Mouse (Mus musculus) spleen, postnatal 4 days (tissue): ENCODE measurements around the gene Gstm7.
A peak's percentile ranks its signal among the peaks of the same experiment; 100 is the strongest.
"Not testable (repeated sequence)": the region's sequence is repeated elsewhere in the genome, so short reads cannot be mapped to it uniquely, and the experiment has no call there.

Source experiments
- DNase-seq, 2 experiments: peaks; one replicate each; pipeline ENCODE4 v3.0.0; 2022; ENCODE audit warnings: low spot score in 2 of 2

The Gstm7 gene

DNA sequence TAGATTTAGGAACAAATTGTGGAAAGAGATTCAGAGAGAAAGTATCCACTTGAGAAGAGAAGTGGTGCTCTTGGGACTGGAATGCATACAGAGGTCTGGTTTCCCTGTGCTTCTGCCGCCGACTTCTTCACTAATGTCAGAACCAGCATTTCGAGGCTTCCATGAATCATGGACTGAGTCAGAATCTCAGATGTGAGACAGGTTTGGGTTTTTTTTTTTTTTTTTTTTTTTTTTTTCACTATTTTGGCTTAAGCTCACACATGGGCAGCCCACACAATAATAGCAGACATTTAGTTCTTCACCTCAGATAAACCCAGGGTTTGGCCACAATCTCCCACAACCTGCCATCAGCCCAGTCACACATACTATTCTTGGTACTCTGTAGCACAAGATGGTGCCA, 3.7 kb upstream of the Gstm7 start:
- no peak for DNase-seq

DNA sequence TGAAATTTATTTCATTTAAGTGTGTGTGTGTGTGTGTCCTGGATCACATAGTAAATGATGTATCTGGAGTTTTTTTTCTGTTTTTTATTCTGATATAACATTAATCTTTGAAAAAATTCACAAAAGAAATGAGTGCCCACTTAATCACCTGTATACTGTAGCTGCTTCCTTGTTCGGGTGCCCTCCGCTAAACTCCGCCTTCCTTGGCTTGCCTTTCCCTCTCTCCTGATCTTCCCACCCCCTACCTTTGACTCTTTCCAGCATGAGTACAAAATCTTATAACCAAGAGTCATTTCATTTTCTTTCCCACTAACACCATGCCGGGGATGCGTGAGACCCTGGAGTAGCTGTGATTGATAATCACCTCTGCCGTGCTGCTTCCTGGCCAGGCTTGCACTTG, 511 bp upstream of the Gstm7 start:
- DNase-seq, result no peak

DNA sequence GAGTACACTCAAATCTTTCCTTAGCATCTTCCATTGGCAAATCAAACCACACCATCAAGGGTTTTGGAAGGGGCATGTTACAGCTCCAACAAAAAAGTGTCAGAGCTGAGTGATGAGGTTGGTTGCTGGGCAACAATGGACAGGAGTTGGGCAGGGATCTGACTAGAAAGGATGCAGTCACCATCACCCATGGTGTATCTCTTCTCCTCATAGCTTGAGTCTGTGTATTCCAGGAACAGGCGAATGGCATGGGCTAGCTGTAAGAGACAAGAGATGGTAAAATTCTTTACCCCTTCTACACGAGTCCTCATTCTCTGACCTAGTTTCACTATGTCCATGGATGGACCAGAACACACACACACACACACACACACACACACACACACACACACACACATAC, 483 bp downstream of the Gstm7 start:
- DNase-seq, result no peak

DNA sequence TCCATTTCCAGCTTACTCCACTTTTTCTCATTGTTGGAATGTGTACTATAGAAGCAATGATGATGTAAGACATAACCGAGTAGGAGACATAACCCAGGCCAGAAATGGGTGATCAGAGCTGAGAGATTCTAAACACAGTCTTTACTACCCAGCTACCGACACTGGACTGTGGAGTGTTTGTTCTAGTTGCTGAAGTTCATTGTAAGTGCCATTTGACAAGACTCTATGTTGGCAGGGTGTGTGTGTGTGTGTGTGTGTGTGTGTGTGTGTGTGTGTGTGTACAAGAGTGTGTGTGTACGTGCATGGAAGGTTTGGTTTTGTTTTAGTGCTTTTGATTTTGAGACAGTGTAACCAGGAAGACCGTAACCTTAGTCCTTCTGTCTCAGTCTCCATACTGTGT, 1.9 kb downstream of the Gstm7 start:
- DNase-seq, result no peak

DNA sequence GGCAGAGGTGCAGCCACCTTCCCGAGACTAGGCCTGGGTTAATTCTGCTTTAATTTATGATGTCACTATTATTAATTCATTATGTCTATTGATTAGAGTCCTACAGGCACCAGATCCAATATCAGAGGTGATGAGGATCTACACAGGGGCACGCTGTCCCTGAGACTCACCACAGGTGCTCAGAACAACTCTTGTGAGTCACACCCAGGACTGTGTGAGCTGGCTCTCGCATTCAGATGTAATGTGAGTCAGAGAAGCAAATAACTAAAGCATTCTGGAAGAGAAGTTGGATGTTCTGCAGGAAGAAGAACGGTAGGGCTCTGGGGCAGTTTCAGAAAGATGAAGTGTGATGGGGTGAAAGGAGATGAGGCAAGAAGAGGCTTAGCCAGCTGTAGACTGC, 2.4 kb downstream of the Gstm7 start:
- DNase-seq, result no peak

DNA sequence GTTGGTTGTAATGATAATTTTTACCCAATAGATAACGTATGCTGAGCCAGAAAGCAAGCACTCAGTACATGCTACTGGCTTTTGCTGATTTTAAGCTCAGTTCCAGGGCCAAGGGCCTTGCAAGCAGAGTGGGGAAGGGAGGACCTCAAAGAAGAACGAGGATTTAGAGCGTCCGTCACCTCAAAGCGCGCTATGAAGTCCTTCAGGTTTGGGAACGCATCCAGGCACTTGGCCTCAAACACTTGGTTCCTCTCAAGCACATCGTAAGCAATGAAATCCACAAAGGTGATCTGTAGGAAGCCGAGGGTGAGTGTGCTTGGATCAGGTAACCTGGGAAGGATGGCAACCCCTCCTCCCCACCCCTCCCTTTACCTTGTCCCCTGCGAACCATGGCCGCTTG, 2.9 kb downstream of the Gstm7 start:
- no peak for DNase-seq

DNA sequence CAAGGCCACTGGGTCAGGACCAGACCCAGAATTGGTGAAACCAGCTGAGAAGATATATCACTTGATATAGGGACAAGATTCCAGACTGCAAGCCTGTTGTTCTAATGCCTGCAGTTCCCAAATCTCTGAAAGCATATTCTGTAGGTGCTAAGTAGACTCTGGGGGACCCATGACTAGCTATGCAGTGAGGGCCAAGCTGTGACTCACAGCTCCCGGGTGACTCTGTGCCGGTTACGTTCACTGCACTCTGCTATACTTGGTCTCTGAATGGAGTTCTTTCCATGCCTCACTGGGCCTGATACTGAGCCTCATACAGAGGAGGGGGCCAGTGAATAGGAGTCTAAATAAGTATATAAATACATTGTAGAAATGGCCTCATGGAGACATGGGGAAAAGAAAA, 3.8 kb downstream of the Gstm7 start:
- no peak for DNase-seq

DNA sequence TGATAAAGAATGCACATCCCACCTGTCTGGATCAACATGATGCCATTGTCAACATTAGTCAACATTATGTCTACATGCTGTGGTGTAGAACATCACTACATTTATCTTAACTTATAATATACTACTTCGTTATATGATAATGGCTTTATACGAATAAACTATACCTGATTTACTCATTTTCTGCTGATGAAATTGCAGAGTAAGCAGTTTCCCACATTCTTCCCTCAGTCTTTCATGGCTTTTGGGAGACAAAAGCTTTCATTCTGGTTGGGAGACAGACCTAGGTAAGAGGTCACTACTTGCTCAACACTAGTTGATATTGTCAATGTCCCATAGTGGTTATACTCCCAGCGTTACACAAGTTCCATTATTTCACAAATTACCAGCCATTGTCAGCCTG, 6.3 kb downstream of the Gstm7 start:
- DNase-seq, result no peak

DNA sequence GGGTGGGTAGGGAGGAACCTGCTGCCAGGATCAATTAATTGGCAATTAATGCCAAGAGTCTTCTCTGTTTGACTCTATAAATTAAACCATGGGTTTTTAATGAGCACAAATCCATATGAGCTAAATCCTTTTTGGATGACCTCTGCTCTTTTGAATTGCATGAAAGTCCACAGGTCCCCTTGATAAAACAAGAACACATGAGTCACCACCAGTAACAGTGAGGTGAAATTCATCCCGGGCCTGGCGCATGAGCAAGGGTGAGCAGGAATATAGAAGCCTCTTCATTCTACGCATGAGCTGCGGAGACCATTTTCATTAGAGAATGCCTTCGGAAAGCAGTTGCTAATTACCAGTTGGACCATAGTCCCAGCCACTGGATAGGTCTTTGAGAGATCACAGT, 11.3 kb downstream of the Gstm7 start:
- no peak for DNase-seq

DNA sequence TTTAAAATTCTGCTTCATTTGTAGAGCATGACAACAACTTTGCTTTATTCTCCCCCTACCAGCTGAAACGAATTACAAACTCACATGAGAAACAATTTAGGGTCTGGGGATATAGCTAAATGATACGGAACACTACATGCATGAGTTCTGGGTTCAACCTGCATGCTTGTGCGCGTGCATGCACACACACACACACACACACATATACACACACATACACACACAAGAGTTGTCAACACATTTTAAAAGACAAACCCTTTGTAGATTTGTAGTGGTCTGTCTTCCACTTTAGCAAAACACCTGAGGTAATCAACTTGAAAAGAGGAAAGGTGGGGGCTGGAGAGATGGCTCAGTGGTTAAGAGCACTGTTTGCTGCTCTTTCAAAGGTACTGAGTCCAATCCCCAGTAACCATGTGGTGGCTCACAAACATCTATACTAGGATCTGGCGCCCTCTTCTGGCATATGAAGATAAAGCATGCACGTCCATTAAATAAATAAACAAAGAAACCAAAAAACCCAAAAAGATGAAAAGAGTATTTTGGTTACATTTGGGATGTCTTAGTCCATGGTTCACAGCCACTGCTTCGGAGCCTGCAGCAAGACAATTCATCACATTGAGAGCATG, 13.7 kb downstream of the Gstm7 start:
- DNase-seq, result peak; percentile 42 to 70

DNA sequence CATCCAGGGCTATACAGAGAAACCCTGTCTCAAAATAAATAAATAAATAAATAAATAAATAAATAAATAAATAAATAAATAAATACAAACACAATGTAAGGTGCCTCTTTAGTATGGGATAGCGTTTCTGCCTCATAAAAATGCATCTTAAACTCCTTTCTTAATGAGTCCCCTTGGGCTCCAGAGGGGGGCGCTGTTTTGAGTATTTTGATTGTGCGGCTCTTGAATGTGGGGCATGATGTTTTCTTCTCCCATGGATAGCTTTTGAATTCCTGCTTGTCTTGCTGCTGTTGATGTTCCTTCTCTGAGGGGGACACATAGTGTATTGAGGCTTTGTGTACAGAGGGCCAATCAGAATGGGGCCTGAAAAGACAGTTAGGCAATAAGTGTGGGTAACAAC, 14.5 kb downstream of the Gstm7 start:
- DNase-seq, result no peak

DNA sequence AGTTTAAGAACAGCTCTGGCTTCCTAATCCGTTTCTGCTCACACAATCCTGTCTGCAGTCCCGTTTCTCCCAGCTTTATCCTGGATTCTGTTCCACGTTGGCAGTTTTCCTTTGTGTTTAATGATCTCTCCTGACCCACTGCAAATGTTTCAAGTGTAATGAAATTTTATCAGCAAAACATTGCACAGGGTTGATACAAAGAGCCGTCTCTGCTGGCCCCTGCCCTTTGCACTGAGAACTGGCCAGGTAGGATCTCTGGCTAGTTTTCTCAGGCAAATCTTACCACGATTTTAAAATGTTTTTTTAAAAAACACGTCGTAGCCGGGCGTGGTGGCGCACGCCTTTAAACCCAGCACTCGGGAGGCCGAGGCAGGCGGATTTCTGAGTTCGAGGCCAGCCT, 14.9 kb downstream of the Gstm7 start:
- no peak for DNase-seq

DNA sequence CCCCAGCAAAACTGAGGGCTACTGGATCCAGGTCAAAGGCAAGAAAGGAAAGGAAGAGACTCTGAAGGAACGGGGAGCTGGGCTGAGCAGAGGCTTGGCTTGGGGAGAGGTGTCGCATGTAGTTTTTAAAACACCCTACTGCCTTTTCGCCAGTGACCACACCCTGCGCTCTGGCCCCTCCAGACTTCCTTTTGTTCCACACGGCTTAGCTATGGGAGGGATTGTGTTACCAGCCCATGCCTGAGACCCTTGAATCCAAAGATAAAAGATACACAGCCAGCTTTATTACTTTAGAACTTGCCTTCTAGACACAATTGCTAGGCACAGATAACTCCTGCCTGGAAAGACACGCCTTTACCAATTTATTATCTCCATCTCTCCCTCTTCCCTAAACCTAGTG, 25.7 kb downstream of the Gstm7 start:
- no peak for DNase-seq

DNA sequence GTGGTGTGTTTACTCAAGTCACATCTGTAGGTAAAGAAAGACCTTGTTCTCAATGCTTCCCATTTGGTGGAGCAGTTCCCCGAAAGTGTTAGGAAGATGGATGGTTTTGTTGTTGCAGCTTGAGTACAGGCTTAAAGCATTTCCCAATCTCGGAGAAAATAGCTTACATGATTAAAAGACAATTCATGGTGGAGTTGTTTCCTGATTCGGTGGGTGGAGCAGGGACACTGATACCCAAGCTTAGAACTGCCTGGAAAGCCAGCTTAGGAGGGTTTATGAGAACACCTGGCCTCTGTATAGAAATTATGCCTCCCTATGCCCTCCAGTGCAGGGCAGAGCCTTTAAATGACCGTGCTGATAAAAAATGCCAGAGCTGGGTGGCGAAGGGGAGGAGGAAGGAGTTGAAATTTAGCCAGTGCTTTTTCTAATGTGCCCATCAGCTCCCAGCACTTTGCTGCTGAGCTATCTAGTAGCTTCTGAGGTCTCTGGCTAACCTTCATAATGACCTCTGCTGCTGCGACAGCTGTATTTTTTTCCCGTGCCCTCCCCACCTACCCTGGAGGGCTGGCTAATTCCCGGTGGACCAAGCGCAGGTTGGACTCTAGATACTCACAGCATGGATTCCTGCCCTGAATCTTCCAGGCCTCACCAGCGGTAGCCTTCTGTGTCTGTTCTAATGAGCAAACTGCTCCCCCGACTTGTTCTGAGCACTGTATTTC, 30.5 kb downstream of the Gstm7 start:
- DNase-seq, result no peak

DNA sequence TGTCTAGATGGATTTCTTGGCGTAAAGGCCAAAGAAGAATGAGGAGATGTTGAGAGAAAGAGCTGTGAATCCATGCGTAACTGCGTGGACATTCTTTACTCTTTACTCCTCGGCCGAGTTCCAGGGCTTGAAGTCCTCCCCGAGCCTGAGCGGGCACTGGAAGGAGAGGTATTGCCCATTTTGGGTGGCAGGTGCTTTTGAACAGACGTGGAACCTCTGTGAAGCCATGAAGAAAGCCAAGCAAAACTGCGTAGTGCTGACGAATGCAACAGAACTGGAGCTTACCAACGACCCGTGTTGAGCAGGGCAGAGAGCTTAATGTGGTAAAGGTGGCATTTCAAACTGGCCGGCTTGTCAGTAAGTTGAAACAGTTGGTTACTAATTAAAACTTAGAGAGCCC, 32.9 kb downstream of the Gstm7 start:
- no peak for DNase-seq

DNA sequence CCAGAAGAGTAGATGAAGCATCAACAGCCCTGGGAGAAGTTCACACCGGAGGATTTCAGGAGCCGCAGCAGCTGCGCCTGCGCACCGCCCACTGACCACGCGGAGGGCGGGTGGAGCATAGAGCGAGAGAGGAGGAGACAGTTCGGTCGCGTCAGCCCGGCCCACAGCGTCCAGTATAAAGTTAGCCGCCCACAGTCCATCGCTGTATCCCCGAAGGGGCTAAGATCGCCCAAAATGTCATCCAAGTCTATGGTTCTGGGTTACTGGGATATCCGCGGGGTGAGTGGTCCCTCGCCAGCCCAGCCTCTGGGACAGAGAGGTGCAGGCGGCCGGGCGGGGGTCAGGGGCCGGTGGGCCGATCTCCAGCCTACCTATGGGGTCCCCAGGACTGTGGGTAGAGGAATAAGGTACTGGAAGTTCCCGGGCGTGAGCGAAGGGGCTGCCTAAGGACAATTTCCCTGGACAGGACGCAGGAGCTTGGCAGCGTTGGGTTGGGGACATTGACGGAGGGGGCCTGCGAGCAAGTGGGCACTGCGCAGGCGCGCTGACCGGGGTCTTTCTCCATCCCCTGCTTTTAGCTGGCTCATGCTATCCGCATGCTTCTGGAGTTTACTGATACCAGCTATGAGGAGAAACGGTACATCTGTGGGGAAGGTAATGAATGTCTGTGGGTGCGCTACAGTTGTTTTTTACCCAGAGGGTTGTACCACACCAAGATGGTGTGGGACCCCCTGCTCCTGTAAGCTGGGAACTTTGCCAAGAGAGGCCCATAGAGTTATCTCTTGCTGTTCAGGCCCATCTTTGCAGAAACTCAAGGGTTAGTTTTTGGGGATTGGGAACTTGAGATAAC, 35.7 kb downstream of the Gstm7 start, which contains the start of gene Gstm5:
Gene Gstm5 (plus strand): TSS at position 102 of the 850 bp plus-strand sequence.
- DNase-seq, result peak; percentile 75 to 86

DNA sequence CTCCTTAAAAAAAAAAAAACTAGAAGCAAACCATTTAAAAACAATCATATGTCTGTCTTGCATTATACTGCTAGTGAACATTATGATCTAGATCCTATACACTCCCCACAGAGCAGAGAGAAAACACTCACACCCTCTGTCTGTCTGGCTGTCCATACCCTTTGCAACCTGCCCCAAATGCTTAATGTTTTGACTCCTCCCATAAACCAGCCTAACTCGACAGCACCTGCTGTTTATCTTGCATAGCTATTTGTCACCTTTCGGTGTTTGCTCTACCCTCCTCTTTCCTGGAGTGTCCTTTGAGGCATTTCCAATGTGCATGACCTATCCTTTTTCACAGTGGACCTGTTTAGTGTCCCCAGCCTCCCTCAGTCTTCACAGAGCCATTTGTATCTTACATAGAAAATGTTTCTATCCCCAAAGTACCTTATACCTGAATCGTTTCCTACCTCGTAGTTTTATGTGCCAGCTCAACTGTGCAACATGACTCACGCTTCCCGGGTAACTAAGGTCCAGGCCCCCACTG, 36.4 kb downstream of the Gstm7 start:
- no peak for DNase-seq

DNA sequence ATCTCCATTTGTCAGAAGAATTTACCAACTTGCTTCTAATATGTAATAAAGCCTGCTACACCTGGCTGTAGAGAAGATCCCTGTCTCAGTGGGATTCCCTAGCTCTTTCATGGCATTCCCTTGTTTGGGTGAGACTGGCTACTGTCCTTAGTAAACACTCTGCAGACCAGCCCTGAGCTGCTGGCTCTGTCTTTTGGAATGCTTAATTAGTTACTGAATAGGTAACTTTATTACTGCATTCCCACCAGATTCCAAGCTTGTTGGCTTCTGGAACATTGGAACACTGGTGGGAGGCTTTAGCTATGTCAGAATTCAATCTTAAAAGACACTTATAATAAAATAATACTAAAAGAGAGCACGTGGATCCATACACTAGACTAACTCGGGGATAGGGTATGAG, 42.4 kb downstream of the Gstm7 start:
- not testable (repeated sequence) for DNase-seq

DNA sequence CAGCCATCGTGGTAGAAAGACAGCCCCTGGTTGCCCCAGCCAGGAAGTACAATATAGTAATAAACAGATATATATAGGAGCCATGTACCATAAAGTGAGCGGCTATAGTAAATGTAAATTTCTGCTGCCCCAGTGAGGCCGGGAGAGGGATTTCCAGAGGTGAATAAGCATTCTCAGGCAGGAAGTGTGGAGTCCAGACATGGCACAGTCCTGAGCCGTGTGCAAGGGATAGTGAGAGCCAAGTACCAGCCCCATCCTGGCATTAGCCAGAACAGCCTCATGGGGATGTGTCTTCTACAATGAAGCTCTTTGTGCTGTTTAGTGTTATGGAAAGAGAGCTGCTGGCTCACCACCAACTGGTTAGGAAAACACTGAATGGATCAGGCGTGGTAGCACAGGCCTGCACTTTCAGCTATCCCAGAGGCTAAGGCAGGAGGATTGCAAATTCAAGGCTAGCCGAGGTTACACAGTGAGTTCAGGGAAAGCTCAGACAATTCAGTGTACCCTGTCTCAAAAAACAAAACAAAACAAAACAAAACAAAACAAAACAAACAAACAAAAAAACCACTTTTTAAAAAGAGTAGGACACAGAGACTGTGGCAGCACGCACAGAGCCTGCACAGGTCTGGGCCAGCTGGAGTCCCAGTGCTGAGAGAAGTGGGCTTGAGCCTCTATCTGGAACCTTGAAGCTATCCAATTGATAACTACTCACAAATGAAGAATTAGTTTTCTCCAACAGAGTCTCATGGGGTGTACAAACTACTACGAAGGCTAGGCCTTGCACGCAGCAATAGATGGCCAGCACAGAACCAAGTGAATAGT, 43.7 kb downstream of the Gstm7 start:
- DNase-seq, result no peak

DNA sequence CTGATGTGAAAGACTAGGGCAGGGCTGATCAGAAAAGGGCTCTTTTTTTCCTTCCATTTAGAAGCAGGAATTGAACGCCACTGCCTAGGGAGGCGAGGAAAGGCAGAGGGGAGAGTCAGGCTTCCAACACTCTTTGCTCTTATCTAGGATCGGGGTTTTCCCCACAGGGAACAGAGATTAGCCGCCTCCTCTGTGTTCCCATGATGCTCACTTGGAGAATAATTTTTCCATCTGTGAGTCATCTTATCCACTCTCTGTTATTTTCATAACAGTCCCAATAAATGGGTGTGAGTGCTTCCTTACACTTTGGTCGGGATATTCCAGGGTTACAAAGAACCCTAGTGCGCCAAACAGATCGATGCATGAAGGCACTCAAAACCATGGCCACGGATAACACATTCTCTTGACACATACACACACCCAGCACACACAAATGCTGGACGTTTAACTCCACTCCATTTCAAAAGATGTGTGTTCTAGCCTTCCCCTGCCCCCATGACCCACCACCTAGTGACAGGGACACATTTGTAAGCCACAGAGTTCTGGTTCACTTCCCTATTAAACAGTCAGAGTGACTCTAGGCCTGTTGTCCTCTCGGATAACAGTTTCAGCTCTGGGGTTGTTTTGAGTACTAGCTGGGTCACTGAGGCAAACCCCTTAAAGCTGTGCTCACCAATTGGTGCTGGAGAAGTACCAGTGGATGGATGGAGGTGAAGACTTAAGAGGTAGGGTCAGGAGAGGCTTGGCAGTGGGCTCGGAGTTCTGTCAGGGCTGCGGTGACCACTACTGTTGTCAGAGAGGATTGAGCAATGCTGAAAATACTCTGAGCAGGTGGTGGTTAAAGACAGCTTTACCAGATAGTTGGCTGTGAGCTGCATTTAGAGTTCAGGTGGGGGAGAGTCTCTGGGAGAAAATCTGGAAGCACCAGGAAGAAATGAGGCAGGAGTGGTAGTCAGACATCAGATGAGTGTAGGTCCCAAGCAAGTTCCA, 53.6 kb downstream of the Gstm7 start:
- DNase-seq, result no peak
